Mouse (Mus musculus) E14TG2a.4 (cell line): Measurements from ENCODE around the gene Sys1.
A peak's percentile ranks its signal among the peaks of the same experiment; 100 is the strongest.

Experiments
- H3K27me3 ChIP-seq: 2 replicates; pipeline ENCODE4 v1.6.1; 2014; ENCODE audit warnings: low read length, control low read depth; ENCODE audit not compliant: insufficient read depth
- H3K36me3 ChIP-seq: 2 replicates; pipeline ENCODE4 v1.6.1; 2014; ENCODE audit warnings: low read length, control low read depth; ENCODE audit not compliant: insufficient read depth
- H3K4me1 ChIP-seq: replicated peaks from 2 replicates; pipeline ENCODE4 v1.6.1; 2014; ENCODE audit warnings: low read depth, low read length, control low read depth
- H3K4me3 ChIP-seq: replicated peaks from 2 replicates; pipeline ENCODE4 v1.5.1; 2014; ENCODE audit warnings: mild to moderate bottlenecking, low read length
- H3K9me3 ChIP-seq: 2 replicates; pipeline ENCODE4 v1.6.1; 2014; ENCODE audit warnings: low read length, control low read depth
- CTCF ChIP-seq: conservative IDR thresholded peaks from 2 replicates; pipeline ENCODE4 v1.5.1; 2014; ENCODE audit warnings: low read length
- NANOG ChIP-seq: IDR thresholded peaks from 2 replicates; pipeline ENCODE4 v1.6.1; 2014; ENCODE audit warnings: borderline replicate concordance, low read length, mixed read lengths
- POU5F1 ChIP-seq: IDR thresholded peaks from 2 replicates; pipeline ENCODE4 v1.6.1; 2014; ENCODE audit warnings: low read length, borderline replicate concordance

Gene Sys1

DNA sequence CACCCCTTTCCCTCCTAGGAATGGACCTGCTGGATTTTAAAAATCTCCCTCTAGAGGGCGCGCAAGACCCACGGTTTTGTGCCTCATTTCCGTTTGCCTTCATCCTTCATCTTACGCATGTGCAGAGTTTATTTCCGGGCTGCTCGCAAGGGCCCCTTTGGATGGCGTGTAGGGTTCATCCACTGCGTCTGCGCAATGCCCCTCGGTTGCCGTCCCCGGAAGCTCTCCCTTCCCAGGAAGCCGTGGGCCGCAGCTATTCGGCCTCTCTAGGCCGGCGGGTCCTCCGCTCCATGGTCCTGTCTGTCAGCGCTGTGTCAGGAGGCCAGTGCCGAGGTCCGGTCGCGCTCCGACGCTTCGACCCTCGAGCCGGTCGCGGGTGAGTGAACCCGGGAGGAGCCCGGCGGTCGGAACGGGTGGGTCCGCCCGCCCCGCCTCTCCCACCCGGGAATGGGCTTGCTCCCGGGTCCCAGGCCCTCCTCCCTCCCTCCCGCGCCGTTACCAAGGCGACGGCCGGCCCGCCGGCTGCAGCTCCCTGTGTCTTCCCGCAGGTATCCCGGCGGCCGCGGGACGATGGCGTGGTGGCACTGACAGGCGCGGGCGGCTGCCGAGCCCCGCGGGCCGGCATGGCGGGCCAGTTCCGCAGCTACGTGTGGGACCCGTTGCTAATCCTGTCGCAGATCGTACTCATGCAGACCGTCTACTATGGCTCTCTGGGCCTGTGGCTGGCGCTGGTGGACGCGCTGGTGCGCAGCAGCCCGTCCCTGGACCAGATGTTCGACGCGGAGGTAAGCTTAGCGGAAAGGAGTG, 4.2 kb downstream of the Sys1 start, which contains the start of gene Gm20458:
Gm20458 (plus strand) TSS at position 223 of the 807 bp plus-strand sequence.
- Histone ChIP-seq H3K4me1 (peaks cover 44% of the 10 kb centered on the region), H3K9me3 (no peaks in the 10 kb centered on the region), H3K4me3 (peak within 1 kb of the TSS; percentile 96), H3K27me3 (no peaks in the 10 kb centered on the region), H3K36me3 (peaks cover 35% of the 10 kb centered on the region)
- no peak for TF ChIP-seq POU5F1
- peak; percentile 60 for TF ChIP-seq CTCF

GRCm38 (mm10) chr2:164465161-164465560, 8.4 kb downstream of the Sys1 start:
- no peak overlapping the region for H3K4me3 ChIP-seq
- H3K36me3 ChIP-seq = peaks cover 45% of the 10 kb centered on the region
- no peaks in the 10 kb centered on the region for H3K9me3 ChIP-seq
- peaks cover 31% of the 10 kb centered on the region for H3K4me1 ChIP-seq
- H3K27me3 ChIP-seq = no peaks in the 10 kb centered on the region
- TF ChIP-seq POU5F1 = no peak
- no peak for TF ChIP-seq NANOG
- TF ChIP-seq CTCF = no peak

DNA sequence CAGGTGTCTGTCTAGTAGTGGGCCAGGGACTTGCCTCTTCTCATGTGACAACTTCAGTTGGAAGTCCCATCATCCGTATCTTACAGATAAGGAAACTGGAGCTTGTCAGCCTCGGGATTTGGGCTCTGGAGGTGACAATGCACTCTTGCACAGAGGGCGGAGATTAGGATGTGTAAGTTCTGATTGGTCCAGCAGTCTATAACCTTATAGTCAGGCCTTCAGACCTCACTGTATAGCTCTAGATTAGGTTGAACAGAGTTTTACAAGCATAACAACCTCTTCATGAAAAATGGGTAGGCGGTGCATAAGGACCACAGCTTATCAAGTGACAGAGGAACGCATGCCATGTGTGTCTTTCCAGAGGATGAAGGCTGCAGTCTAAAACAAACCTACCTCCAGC, 10.0 kb downstream of the Sys1 start:
- Histone ChIP-seq H3K36me3 (peaks cover 45% of the 10 kb centered on the region), H3K4me1 (peaks cover 33% of the 10 kb centered on the region), H3K27me3 (no peaks in the 10 kb centered on the region), H3K4me3 (no peak overlapping the region), H3K9me3 (no peaks in the 10 kb centered on the region)
- TF ChIP-seq POU5F1 = no peak
- no peak for TF ChIP-seq CTCF
- TF ChIP-seq NANOG = no peak

DNA sequence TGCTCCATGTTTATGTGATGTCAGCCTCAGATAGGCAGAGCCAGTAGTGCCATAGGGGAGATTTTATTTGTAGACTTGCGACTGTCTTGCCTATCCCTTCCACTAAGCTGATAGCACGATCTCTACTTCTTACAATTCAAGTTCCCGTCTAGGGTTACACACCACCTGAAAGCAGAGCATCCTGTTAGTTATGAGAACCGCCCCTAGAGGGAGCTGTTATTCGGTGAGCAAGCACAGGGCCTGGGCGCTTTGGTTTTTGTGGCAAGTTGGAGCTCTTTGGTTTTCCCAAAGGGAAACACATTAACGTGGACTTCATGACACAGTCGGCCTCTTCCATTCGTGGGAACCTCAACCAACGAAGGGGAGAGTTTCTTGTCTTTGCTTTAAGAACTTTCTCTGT, 13.5 kb downstream of the Sys1 start:
- peaks cover 27% of the 10 kb centered on the region for H3K36me3 ChIP-seq
- H3K9me3 ChIP-seq = no peaks in the 10 kb centered on the region
- H3K4me3 ChIP-seq = no peak overlapping the region
- no peaks in the 10 kb centered on the region; the same call in 1 of the 2 replicates for H3K27me3 ChIP-seq
- peaks cover 19% of the 10 kb centered on the region for H3K4me1 ChIP-seq
- TF ChIP-seq CTCF = peak; percentile 72
- no peak for TF ChIP-seq POU5F1

- Histone ChIP-seq H3K4me1 (peaks cover 9% of the 10 kb centered on the region), H3K27me3 (no peaks in the 10 kb centered on the region; the same call in 1 of the 2 replicates), H3K9me3 (no peaks in the 10 kb centered on the region), H3K4me3 (no peak within 1 kb of the TSS), H3K36me3 (peaks cover 15% of the 10 kb centered on the region)
- TF ChIP-seq CTCF (no peak), POU5F1 (no peak), NANOG (no peak)
Observed at GRCm38 (mm10) chr2:164473624-164474023, 16.9 kb downstream of the Sys1 start, which contains the start of gene Trp53tg5. TSS of gene Trp53tg5 (minus strand) at chr2:164473724.

DNA sequence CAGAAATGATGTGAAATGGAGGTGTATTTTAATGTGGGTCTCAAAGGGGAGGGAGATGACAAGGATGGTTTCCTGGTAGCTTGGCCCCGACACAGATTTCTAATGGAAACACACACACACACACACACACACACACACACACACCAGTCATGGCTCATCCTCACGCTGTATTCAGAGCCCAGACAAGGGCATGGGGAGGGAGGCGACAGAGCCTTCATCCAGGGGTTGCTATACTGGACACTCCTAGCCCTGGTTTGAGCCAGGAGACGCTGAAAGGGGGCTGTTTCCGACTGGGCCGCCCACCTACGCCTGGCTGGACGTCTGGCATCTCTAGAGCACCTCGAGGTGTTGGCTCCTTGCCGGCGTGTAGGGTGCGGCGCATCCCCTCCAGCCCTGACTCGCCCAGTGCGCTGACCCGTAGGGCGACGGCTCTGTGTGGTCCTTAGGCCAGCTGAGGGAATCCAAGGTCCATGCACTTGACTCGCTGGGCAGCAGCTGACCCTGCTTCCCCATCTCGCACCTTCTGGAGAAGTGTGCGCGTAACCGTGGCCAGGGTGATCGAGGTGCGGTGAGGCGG, 29.0 kb downstream of the Sys1 start, which contains the start of gene Dbndd2:
Dbndd2 (plus strand) TSS at position 426 of the 577 bp plus-strand sequence.
- no peak for TF ChIP-seq CTCF
- TF ChIP-seq NANOG = no peak
- no peak for TF ChIP-seq POU5F1
- H3K4me1 ChIP-seq = peaks cover 16% of the 10 kb centered on the region
- no peaks in the 10 kb centered on the region for H3K36me3 ChIP-seq
- no peaks in the 10 kb centered on the region for H3K9me3 ChIP-seq
- peak within 1 kb of the TSS; percentile 86 for H3K4me3 ChIP-seq
- peaks cover 60% of the 10 kb centered on the region for H3K27me3 ChIP-seq

DNA sequence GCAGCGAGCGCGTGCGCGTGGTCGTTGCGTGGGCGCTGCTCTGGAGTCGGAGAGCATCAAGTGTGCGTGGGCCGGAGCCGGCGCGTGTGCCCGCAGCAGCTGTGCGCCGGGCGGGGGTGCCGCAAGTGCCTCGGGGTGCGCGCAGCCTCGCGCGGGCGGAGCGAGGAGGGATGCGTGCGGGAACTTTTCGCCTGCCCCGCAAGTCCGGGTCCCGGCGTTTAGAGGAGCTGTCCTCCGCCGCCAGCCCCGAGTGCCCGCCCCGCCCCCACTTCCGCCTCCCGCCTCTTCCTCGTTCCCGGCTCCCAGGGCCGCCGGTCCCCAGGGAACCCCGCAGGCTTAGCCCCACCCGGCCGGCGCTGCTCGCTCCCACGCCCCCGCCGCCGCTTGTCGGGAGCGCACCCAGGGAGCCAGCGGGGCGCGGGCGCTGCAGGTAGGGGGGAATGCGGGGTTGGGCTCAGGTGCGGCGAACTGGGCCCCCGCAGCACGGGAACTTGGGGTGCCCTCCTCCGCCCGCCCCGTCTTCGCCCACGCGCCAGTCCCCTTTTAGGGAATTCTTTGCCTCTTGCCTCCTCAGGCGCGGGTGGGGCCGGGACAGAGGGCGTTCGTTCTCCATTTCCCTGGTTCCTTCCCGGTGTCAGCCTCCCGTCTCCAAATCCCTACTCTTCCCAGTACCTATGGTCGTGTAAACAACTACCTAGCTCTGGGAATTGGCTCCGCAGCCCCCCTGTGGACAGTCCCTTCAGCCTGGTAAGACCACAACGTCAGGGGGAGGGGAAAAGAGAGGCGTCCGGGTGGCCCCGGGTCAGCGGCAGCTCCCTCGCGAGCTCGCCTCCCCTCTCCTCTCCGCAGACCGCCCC, 29.7 kb downstream of the Sys1 start:
- Histone ChIP-seq H3K36me3 (no peaks in the 10 kb centered on the region), H3K4me3 (peak overlapping the region; percentile 86), H3K9me3 (no peaks in the 10 kb centered on the region), H3K27me3 (peaks cover 66% of the 10 kb centered on the region), H3K4me1 (peaks cover 16% of the 10 kb centered on the region)
- TF ChIP-seq CTCF (no peak), POU5F1 (no peak), NANOG (no peak)

DNA sequence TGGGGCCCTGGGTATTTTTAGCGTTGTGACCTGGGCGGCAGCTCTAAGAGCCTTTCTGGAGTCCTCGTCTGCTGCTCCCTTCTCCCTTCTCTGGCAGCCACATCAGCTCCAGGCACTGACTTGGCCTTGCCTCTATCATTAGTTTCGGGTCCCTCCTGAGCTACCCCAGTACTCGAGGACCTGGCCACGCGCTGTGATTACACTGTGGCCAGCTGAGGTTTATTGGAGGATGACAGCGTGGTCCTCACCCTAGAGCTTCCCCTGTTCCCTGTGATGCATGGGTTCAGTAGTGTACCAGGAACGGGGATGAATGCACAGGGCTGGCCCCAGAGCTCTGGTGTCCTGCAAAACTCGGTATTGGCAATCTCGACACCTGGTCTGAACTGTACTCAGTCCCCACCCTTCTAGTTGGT, 30.4 kb downstream of the Sys1 start:
- Histone ChIP-seq H3K4me1 (peaks cover 16% of the 10 kb centered on the region), H3K36me3 (no peaks in the 10 kb centered on the region), H3K9me3 (no peaks in the 10 kb centered on the region), H3K27me3 (peaks cover 67% of the 10 kb centered on the region), H3K4me3 (peak overlapping the region; percentile 86)
- TF ChIP-seq POU5F1 (no peak), CTCF (no peak), NANOG (no peak)
